Mouse (Mus musculus) left cerebral cortex, adult 2 months (tissue): ENCODE data around the gene Nfkbia. TPM values are rescaled to one million over a fixed set of nuclear protein-coding genes. Genes with fewer than 3 reads are reported as not detected.

ENCODE experiments used
- DNase-seq, 2 experiments: peaks; one replicate each; pipeline ENCODE4 v3.0.0; 2021 to 2022; ENCODE audit warnings: low spot score in 2 of 2, mixed read lengths in 1 of 2; ENCODE audit errors: extremely low spot score in 1 of 2
- H3K27ac ChIP-seq: fragments of 200-600 bp; 2 replicates; pipeline ENCODE4 v1.8.1; 2022
- H3K4me3 ChIP-seq: fragments of 200-600 bp; 2 replicates; pipeline ENCODE4 v1.8.1; 2022
- CTCF ChIP-seq: fragments of 200-600 bp; IDR thresholded peaks from 2 replicates; pipeline ENCODE4 v1.8.1; 2022; ENCODE audit warnings: antibody characterized with exemption, mild to moderate bottlenecking, moderate library complexity
- intact Hi-C: fragments of 180-260 bp; cut with DNase I; formaldehyde crosslinking; loops from one replicate; pipeline ENCODE4 v1.15.1; 2025
- total RNA-seq, 2 experiments: library from RNA; stranded (reverse); gene quantifications; 2 replicates each; pipeline ENCODE4 v1.2.3; 2021

Gene Nfkbia
- total RNA-seq, 2 experiments from 2014 or later, result 33.3 to 53.1 TPM

DNA sequence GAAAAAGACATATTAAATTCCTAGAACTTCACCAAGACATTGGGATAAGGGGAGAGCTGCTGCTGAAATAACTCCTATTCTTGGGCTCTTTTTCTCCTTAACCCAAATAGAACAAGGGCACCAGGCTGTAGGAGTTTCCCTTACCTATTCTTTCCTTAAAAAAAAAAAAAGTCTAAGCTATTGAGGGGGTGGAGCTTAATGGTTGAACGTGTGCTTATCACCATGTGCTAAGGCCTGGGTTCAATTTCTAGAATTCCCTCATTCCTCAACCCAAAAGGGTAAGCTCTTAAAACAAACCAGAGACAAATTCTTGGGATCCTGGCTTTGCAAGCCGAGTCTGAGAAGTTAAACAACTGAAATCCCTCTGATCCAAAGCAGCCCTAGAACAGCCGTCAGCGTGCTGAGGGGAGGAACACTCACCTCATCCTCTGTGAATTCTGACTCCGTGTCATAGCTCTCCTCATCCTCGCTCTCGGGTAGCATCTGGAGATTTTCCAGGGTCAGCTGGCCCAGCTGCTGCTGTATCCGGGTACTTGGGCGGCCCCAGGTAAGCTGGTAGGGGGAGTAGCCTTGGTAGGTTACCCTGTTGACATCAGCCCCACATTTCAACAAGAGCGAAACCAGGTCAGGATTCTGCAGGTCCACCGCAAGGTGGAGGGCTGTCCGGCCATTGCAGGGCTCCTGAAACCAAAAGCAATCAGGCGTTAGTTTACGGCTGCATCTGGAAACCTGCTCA is 2.3 kb downstream of the Nfkbia start:
- Histone ChIP-seq H3K27ac (peak overlapping the region; percentile 20; the same call in 1 of the 2 replicates), H3K4me3 (peak overlapping the region; percentile 95)
- DNase-seq, result no peak
- intact Hi-C loops, result loop anchor here (10.0 kb wide), 1 partner anchor 345 kb away; the partner anchor contains the start of gene Brms1l
- TF ChIP-seq CTCF, result no peak

GRCm38 (mm10) chr12:55488661-55489447 is 3.6 kb downstream of the Nfkbia start:
- DNase-seq, result no peak
- intact Hi-C loops, result no loop called here
- no peak for TF ChIP-seq CTCF
- H3K4me3 ChIP-seq, result peak overlapping the region; percentile 95
- peak overlapping the region; percentile 45 for H3K27ac ChIP-seq

DNA sequence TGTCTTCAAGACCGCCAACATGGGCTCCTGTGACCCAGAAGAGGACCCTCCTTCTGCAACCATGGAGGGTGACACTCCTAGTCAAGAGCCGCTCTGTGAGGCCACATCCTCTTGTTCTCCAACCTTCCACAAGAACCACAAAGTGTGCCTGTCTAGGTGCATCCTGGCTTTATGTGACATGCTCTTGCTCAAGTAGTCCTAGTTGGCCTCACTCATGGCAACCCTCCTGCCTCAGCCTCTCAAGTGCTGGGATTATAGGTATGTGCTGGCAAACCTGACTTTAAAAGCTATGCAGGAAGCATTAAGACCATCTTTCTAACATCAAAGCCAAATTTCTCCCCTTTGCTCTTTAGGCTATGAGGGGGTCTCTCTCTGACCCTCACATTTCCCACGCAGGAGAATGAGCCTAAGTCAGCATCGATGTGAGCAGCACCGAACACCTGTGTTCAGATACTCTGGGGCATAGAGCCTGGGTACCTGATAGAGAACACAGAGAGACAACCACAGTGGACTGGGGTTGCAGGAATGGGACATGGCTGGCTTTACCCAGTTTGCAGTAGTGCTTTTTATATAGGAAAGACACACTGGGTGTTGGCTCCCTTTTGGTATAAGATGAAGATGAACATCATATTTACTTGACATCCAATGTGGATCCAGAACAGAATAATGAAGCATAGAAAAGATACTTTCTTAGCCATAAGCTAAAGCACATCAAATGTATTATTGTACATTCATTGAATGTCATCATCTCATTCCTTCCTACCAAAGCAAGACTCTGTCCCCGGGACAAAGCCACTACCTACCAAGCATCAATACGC is 4.4 kb downstream of the Nfkbia start:
- intact Hi-C loops, result no loop called here

DNA sequence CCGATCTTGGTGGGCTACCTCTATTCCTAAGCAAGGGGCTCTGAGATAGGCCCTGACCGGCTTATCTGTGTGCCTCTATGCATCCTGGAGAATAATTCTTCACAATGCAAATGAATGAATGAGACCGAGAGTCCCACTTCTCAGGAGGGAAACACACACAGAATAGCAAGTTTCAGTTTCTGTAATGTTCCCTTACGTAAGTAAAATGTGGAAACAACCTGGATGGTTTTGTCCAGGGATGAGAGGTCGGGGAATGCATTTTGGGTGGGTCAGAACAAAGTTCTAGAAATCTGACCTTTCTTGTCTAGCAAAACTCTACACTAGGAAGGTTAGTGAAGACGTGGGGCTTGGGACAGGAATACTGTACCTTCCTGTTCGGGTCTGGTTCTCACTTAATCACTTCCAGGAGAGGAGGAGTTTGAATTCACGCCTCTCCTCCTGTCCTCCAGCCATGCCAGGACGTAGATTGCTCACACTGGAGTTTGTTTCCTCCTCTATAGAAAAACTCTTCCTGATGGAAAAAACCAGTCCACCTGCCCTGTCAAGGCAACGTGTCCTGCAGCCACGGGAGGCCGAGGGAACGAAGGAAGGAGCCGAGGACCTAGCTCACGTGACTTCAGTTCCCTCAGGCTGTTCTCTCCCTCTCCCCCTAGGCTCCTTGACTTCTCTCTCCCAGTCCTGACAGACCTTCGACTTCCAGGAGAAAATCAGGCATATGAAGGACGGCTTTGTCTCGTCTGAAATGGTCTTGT is 5.3 kb downstream of the Nfkbia start:
- no peak overlapping the region for H3K4me3 ChIP-seq
- intact Hi-C loops, result no loop called here
- no peak for TF ChIP-seq CTCF
- no peak overlapping the region for H3K27ac ChIP-seq
- no peak for DNase-seq

More for the DNA sequence above, 4.4 kb downstream of the Nfkbia start:
- no peak for DNase-seq
- Histone ChIP-seq H3K4me3 (no peak overlapping the region; the same call in 1 of the 2 replicates), H3K27ac (no peak overlapping the region)
- TF ChIP-seq CTCF, result no peak

- Histone ChIP-seq H3K27ac (no peak overlapping the region), H3K4me3 (no peak overlapping the region)
- intact Hi-C loops, result no loop called here
- DNase-seq, result no peak
- TF ChIP-seq CTCF, result no peak
Measured at GRCm38 (mm10) chr12:55484800-55485199, 7.6 kb downstream of the Nfkbia start.

- Histone ChIP-seq H3K4me3 (no peak overlapping the region), H3K27ac (no peak overlapping the region)
- no peak for DNase-seq
- no peak for TF ChIP-seq CTCF
- intact Hi-C loops, result no loop called here
Measured at GRCm38 (mm10) chr12:55484079-55484774, 8.2 kb downstream of the Nfkbia start.

DNA sequence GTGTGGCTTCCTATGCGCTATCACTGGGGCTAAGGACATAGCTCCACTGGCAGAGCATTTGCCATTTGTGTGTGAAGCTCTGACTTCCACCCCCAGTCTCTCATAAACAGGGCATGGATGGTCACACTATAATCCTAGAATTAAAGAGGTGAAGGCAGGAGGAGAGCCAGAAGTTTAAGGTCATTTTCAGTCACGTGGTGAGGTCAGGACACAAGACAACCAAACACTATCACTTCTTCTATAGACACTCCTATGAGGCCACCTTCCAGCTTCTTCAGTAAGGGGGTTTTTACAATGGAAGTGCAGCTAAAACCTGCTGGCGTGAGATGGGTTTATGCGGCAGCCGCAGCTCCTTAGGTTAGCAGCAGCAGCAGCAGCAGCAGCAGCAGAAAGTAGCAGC is 8.9 kb downstream of the Nfkbia start:
- Histone ChIP-seq H3K4me3 (no peak overlapping the region), H3K27ac (no peak overlapping the region)
- TF ChIP-seq CTCF, result no peak
- intact Hi-C loops, result no loop called here
- no peak for DNase-seq

DNA sequence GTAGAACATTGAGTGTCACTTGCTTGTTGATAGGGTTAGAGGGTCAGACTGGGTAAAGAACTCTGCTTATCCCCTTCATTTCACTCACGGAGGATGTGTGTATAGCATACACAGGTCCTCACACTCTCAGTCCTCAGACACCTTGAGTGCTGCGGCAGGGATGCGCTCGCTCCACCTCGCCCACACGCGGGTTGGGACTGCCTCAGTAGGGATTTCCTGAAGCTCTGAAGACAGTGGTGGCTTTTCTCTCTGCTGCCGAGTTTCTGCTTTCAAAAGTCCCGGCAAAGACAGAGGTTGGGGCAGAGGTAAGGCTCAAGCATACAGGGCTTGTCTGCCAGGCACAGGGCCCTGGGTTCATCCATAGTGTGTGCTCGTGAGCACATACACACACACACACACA is 9.7 kb downstream of the Nfkbia start:
- no peak overlapping the region for H3K4me3 ChIP-seq
- no peak overlapping the region for H3K27ac ChIP-seq
- TF ChIP-seq CTCF, result no peak
- intact Hi-C loops, result no loop called here
- DNase-seq, result no peak

DNA sequence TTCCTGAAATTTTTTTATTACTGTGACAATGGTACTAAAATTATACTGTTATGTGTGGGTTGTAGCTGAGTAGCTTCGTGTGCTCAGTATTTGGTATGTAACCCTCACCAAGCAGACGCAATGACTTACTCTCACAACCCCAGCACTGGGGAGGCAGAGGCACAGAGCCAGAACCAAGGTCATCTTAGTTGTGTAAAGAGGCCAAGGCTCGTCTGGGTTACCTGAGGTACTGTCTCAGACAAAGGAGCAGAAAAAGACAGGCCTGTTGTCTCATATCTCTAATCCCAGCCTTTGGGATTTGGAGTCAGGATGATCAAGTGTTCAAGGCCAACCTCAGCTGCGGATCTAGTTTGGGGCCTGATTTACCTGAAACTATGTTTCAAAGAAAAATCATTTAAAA is 10.7 kb downstream of the Nfkbia start:
- no peak overlapping the region for H3K4me3 ChIP-seq
- intact Hi-C loops, result no loop called here
- no peak for DNase-seq
- TF ChIP-seq CTCF, result no peak
- H3K27ac ChIP-seq, result no peak overlapping the region

GRCm38 (mm10) chr12:55480471-55481153 is 11.8 kb downstream of the Nfkbia start:
- Histone ChIP-seq H3K27ac (no peak overlapping the region), H3K4me3 (no peak overlapping the region)
- TF ChIP-seq CTCF, result no peak
- intact Hi-C loops, result no loop called here
- no peak for DNase-seq
